Mouse (Mus musculus) brain, embryonic 18.5 days (tissue): ENCODE measurements around the gene Vmn2r98.
"Not testable (repeated sequence)": the region's sequence is repeated elsewhere in the genome, so short reads cannot be mapped to it uniquely, and the experiment has no call there.

ENCODE experiments used
- DNase-seq: peaks from one replicate; pipeline ENCODE4 v3.0.0-alpha.2; 2012; ENCODE audit warnings: low read depth, low spot score

Vmn2r98 gene

GRCm38 (mm10) chr17:19053160-19053559, at the start of gene Vmn2r98:
Gene Vmn2r98, plus strand, starts transcription at chr17:19053460.
- DNase-seq = not testable (repeated sequence)

DNA sequence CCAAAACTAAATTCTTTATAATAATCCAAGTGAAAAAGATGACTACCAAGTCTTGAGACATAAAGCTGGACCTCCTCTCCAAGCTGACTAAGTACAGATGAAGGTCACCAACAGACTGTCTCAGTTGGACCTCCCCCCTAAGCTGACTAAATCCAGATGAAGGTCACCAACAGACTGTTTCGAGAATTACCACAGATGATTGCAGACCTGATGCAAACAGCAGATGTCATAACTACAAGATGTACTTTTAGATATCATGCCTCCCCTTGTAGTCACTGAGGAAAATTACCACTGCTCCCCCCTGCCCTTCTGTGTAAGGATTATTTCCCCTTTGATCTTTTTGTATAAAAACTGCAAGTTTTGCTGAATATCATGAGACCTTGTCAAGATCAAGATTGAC, 21.8 kb upstream of the Vmn2r98 start:
- not testable (repeated sequence) for DNase-seq

DNA sequence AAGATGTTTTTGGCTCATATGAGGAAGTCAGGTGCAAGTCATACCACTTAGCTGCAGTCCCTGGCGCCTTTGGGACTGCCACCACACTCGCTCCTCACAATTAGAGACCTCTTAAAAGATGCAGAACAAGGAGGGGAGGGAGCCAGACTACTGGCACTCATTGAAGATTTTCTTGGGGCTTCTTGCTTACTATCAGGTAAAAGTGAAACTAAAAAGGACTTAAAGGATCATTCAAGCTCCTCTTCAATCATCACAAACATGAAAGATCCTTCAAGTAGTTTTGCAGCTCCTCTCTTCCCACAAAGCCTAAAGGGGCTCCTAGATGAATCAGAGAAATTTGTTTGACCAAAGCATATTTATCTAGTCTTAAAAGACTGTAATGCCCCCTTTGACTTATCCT, 21.3 kb upstream of the Vmn2r98 start:
- no peak for DNase-seq

DNA sequence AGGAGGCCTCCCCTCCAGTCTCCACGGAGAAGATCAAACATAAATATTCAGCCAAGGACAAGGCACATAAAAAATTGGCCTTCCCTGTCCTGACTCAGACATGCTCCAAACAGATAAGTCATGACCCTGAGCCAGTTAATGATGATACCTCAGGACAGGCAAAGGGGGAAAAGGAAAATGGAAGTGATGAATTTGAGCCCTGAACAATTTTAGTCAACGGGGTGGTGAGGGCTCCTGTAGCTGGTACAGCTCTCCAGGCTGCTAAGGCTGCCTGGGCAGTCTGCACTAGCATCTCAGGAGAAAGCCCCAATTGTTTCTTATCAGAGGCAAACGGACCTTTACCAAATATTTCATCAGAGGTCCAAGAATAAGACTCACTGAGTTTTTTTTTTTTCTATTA, 20.5 kb upstream of the Vmn2r98 start:
- no peak for DNase-seq
